Mouse (Mus musculus) heart, embryonic 15.5 days (tissue): ENCODE data around the gene Vps53. TPM values are rescaled to one million over a fixed set of nuclear protein-coding genes. Genes with fewer than 3 reads are reported as not detected.
A peak's percentile ranks its signal among the peaks of the same experiment; 100 is the strongest.

ENCODE experiments used
- ATAC-seq: fragments of 200-750 bp; cut with Nextera tagmentation; replicated peaks from 2 replicates; pipeline ENCODE4 v1.8.0; 2017; ENCODE audit warnings: low read depth, moderate TSS enrichment; ENCODE audit not compliant: insufficient number of reproducible peaks, insufficient read depth, low FRiP score
- H3K27ac ChIP-seq: fragments of 300-500 bp; sonication (generic); 2 replicates; pipeline ENCODE4 v1.5.1; 2015; ENCODE audit warnings: mild to moderate bottlenecking, inconsistent platforms
- H3K27me3 ChIP-seq: fragments of 300-500 bp; sonication (generic); 2 replicates; pipeline ENCODE4 v1.6.1; 2015; ENCODE audit warnings: inconsistent platforms
- H3K36me3 ChIP-seq: fragments of 300-500 bp; sonication (generic); 2 replicates; pipeline ENCODE4 v1.6.1; 2015; ENCODE audit warnings: mild to moderate bottlenecking, inconsistent platforms
- H3K4me1 ChIP-seq: fragments of 300-500 bp; sonication (generic); replicated peaks from 2 replicates; pipeline ENCODE4 v1.6.1; 2015; ENCODE audit warnings: inconsistent platforms
- H3K4me2 ChIP-seq: fragments of 300-500 bp; sonication (generic); 2 replicates; pipeline ENCODE4 v1.6.1; 2015; ENCODE audit warnings: inconsistent platforms, mild to moderate bottlenecking, moderate library complexity
- H3K4me3 ChIP-seq: fragments of 300-500 bp; sonication (generic); 2 replicates; pipeline ENCODE4 v1.5.1; 2015; ENCODE audit warnings: mild to moderate bottlenecking, inconsistent platforms
- H3K9ac ChIP-seq: fragments of 300-500 bp; sonication (generic); 2 replicates; pipeline ENCODE4 v1.6.1; 2015; ENCODE audit warnings: mild to moderate bottlenecking, inconsistent platforms
- H3K9me3 ChIP-seq: fragments of 300-500 bp; sonication (generic); replicated peaks from 2 replicates; pipeline ENCODE4 v1.6.1; 2016; ENCODE audit warnings: inconsistent platforms
- WGBS: fragments of 180-500 bp; shearing (Covaris S2); methylation state at CpG from one replicate; pipeline ENCODE4 v1.1.7; 2015; ENCODE audit warnings: mixed read lengths; 5-methylcytosine and 5-hydroxymethylcytosine counted together
- polyA plus RNA-seq: library from polyadenylated mRNA; unstranded; fragments of >200 nt; fragmentation: Nextera tagmentation; extraction: Ambion mirVana; gene quantifications from 2 replicates; pipeline ENCODE4 v1.2.1, GENCODE M21; 2015

Vps53 gene
- polyA plus RNA-seq, 1 experiment from 2014 or later, result 26.0 TPM

GRCm38 (mm10) chr11:76074296-76075093, 105.0 kb downstream of the Vps53 start:
- Histone ChIP-seq H3K27ac (no peak overlapping the region), H3K4me3 (no peak overlapping the region), H3K36me3 (peaks cover 10% of the 10 kb centered on the region; the same call in 1 of the 2 replicates), H3K9ac (no peak overlapping the region), H3K4me2 (no peak overlapping the region), H3K27me3 (no peaks in the 10 kb centered on the region), H3K9me3 (no peaks in the 10 kb centered on the region), H3K4me1 (peaks cover 5% of the 10 kb centered on the region)
- WGBS, result 65% methylated on average over 11 of the region's 11 CpGs
- no peak for ATAC-seq

GRCm38 (mm10) chr11:76069816-76070215, 109.6 kb downstream of the Vps53 start:
- H3K9ac ChIP-seq, result no peak overlapping the region
- H3K4me3 ChIP-seq, result no peak overlapping the region
- 0 out of 2 replicates have a peak, but pooled peaks cover 2% of the 10 kb centered on the region for H3K36me3 ChIP-seq
- no peak overlapping the region for H3K4me2 ChIP-seq
- no peaks in the 10 kb centered on the region for H3K9me3 ChIP-seq
- WGBS, result 87% methylated on average over 6 of the region's 6 CpGs
- H3K27me3 ChIP-seq, result no peaks in the 10 kb centered on the region
- H3K4me1 ChIP-seq, result peaks cover 19% of the 10 kb centered on the region
- H3K27ac ChIP-seq, result no peak overlapping the region
- no peak for ATAC-seq

- no peak overlapping the region for H3K27ac ChIP-seq
- peaks cover 15% of the 10 kb centered on the region for H3K4me1 ChIP-seq
- no peak overlapping the region for H3K9ac ChIP-seq
- no peaks in the 10 kb centered on the region for H3K27me3 ChIP-seq
- no peak overlapping the region for H3K4me2 ChIP-seq
- no peak overlapping the region for H3K4me3 ChIP-seq
- 77% methylated on average over 15 of the region's 15 CpGs for WGBS
- ATAC-seq, result no peak
- H3K36me3 ChIP-seq, result 0 out of 2 replicates have a peak, but pooled peaks cover 2% of the 10 kb centered on the region
- no peaks in the 10 kb centered on the region for H3K9me3 ChIP-seq
These were observed 112.8 kb downstream of the Vps53 start for GRCm38 (mm10) chr11:76066563-76067156.

GRCm38 (mm10) chr11:76065521-76066095, 113.8 kb downstream of the Vps53 start:
- Histone ChIP-seq H3K27me3 (no peaks in the 10 kb centered on the region), H3K9me3 (no peaks in the 10 kb centered on the region), H3K4me2 (no peak overlapping the region), H3K36me3 (0 out of 2 replicates have a peak, but pooled peaks cover 2% of the 10 kb centered on the region), H3K27ac (no peak overlapping the region), H3K4me3 (no peak overlapping the region), H3K9ac (no peak overlapping the region), H3K4me1 (peaks cover 15% of the 10 kb centered on the region)
- ATAC-seq, result no peak
- WGBS, result 64% methylated on average over 9 of the region's 9 CpGs

- Histone ChIP-seq H3K4me2 (no peak overlapping the region), H3K27ac (no peak overlapping the region), H3K4me3 (no peak overlapping the region), H3K4me1 (peaks cover 23% of the 10 kb centered on the region), H3K9ac (no peak overlapping the region), H3K9me3 (no peaks in the 10 kb centered on the region), H3K27me3 (no peaks in the 10 kb centered on the region), H3K36me3 (0 out of 2 replicates have a peak, but pooled peaks cover 2% of the 10 kb centered on the region)
- no peak for ATAC-seq
- 82% methylated on average over 7 of the region's 7 CpGs for WGBS
These were observed 115.0 kb downstream of the Vps53 start for GRCm38 (mm10) chr11:76064411-76064810.

GRCm38 (mm10) chr11:76060906-76061305, 118.5 kb downstream of the Vps53 start:
- no peaks in the 10 kb centered on the region for H3K9me3 ChIP-seq
- WGBS, result 93% methylated on average over 2 of the region's 2 CpGs
- H3K4me2 ChIP-seq, result no peak overlapping the region
- no peak overlapping the region for H3K27ac ChIP-seq
- no peak overlapping the region for H3K9ac ChIP-seq
- H3K36me3 ChIP-seq, result 0 out of 2 replicates have a peak, but pooled peaks cover 5% of the 10 kb centered on the region
- H3K4me3 ChIP-seq, result no peak overlapping the region
- no peaks in the 10 kb centered on the region for H3K27me3 ChIP-seq
- ATAC-seq, result no peak
- peaks cover 21% of the 10 kb centered on the region for H3K4me1 ChIP-seq

- H3K27ac ChIP-seq, result peak overlapping the region; percentile 6; the same call in 1 of the 2 replicates
- no peak overlapping the region for H3K4me3 ChIP-seq
- ATAC-seq, result no peak
- no peak overlapping the region for H3K4me2 ChIP-seq
- H3K9me3 ChIP-seq, result no peaks in the 10 kb centered on the region
- 50% methylated on average over 7 of the region's 7 CpGs for WGBS
- 0 out of 2 replicates have a peak, but pooled peaks cover 5% of the 10 kb centered on the region for H3K36me3 ChIP-seq
- no peak overlapping the region for H3K9ac ChIP-seq
- peaks cover 12% of the 10 kb centered on the region; the same call in 1 of the 2 replicates for H3K4me1 ChIP-seq
- H3K27me3 ChIP-seq, result no peaks in the 10 kb centered on the region
These were observed 119.5 kb downstream of the Vps53 start for GRCm38 (mm10) chr11:76059971-76060370.

GRCm38 (mm10) chr11:76056487-76056886, 123.0 kb downstream of the Vps53 start:
- H3K36me3 ChIP-seq, result 0 out of 2 replicates have a peak, but pooled peaks cover 5% of the 10 kb centered on the region
- no peaks in the 10 kb centered on the region for H3K27me3 ChIP-seq
- whole genome bisulfite sequencing, result 32% methylated on average over 3 of the region's 3 CpGs
- peaks cover 9% of the 10 kb centered on the region; the same call in 1 of the 2 replicates for H3K4me1 ChIP-seq
- no peak overlapping the region for H3K4me2 ChIP-seq
- no peak overlapping the region for H3K27ac ChIP-seq
- no peak overlapping the region for H3K4me3 ChIP-seq
- H3K9me3 ChIP-seq, result no peaks in the 10 kb centered on the region
- no peak for ATAC-seq
- no peak overlapping the region for H3K9ac ChIP-seq

GRCm38 (mm10) chr11:76052496-76052895, 127.0 kb downstream of the Vps53 start:
- Histone ChIP-seq H3K9me3 (no peaks in the 10 kb centered on the region), H3K27me3 (no peaks in the 10 kb centered on the region), H3K36me3 (no peaks in the 10 kb centered on the region), H3K4me1 (no peaks in the 10 kb centered on the region), H3K4me3 (no peak overlapping the region), H3K4me2 (no peak overlapping the region), H3K9ac (no peak overlapping the region), H3K27ac (no peak overlapping the region)
- ATAC-seq, result no peak
- 87% methylated on average over 5 of the region's 5 CpGs for WGBS

- Histone ChIP-seq H3K4me1 (no peaks in the 10 kb centered on the region), H3K9me3 (no peaks in the 10 kb centered on the region), H3K27ac (no peak overlapping the region), H3K27me3 (no peaks in the 10 kb centered on the region), H3K4me2 (no peak overlapping the region), H3K4me3 (no peak overlapping the region), H3K36me3 (no peaks in the 10 kb centered on the region), H3K9ac (no peak overlapping the region)
- WGBS, result 72% methylated on average over 5 of the region's 5 CpGs
- ATAC-seq, result no peak
These were observed 128.4 kb downstream of the Vps53 start for GRCm38 (mm10) chr11:76050967-76051512.

- Histone ChIP-seq H3K9ac (no peak overlapping the region), H3K27me3 (no peaks in the 10 kb centered on the region), H3K4me1 (no peaks in the 10 kb centered on the region), H3K27ac (no peak overlapping the region), H3K36me3 (no peaks in the 10 kb centered on the region), H3K4me3 (no peak overlapping the region), H3K9me3 (no peaks in the 10 kb centered on the region), H3K4me2 (no peak overlapping the region)
- 45% methylated on average over 3 of the region's 3 CpGs for WGBS
- no peak for ATAC-seq
These were observed 128.9 kb downstream of the Vps53 start for GRCm38 (mm10) chr11:76050509-76050908.
